Mouse (Mus musculus): ENCODE data around the gene Elovl7.

Elovl7 gene

DNA sequence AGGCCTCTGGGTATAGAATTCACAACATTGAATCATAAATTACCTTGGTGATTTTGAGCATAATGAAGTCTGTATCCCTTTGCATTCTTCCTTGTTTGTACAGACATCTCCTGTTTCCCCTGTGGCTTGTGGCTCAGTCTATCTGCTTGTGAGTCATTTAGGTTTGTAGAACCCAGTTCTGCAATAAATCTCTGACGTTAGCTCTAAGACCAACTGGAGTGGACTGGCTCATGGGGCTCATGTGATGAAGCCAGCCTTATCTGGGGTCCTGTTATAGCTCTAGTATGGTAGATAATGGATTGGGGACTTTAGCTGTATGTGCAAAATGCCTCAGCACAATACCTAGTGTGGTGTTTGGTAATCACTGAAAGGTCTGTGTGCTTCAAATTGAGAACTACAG lies 89.6 kb downstream of the Elovl7 start:
- DNase-seq = no peak

DNA sequence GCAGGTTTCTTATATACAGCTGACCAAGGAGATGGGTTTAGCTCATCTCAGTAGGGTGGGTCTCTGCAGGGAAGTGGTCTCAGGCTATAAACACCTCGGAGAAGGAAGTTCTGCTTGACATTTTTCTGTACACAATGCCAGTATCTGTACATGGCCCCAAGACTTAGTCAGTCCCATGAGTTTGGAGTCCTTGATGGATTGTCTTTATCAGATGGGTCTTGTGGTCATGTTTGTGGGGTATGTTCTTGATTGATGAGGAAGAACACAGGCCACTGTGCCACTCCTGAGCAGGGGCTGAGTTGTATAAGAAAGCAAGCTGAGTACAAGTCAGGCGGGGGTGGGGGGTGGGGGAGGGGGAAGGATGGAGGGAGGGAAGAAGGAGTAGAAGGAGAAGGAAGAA lies 90.5 kb downstream of the Elovl7 start:
- DNase-seq = no peak

DNA sequence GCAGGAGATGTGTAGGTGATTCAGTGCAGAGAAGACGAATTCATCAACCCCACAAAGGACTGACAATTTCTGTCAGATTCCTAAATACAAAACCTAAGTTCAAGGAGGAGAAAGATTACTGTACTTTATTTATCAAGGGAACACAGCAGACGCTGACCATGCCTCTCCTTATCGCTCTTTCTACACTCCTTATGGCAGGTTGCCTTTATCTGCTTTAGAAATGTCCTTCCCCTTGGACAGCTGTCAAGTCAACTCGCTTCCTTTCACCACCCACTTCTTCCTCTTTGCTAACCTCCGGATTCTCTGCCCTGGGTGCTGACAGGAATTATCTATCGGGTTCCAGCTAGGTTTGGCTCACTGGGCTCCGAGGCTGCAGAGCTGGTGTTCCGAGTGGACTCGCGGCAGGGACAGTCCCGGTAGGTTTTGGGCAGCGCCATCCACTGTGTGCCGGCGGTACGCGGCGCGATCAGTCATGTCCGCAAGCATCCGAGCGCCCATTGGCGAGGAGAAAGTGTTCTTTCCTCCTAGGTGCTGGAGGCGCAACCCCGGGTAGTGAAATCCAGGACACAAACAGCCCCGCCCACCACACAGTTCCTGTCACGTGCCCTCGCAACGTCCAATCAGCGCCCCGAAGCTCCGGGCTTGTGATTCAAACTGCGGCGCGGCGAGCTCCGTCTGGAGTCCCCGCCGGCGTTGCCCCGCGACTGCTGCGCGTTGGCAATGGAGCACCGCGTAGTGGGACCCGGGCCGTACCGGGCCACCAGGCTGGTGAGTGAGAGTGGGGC lies 101.7 kb downstream of the Elovl7 start, which contains the start of gene Depdc1b:
Depdc1b (plus strand) TSS at position 631 of the 785 bp plus-strand sequence.
- DNase-seq = peak; percentile 96 to 97

DNA sequence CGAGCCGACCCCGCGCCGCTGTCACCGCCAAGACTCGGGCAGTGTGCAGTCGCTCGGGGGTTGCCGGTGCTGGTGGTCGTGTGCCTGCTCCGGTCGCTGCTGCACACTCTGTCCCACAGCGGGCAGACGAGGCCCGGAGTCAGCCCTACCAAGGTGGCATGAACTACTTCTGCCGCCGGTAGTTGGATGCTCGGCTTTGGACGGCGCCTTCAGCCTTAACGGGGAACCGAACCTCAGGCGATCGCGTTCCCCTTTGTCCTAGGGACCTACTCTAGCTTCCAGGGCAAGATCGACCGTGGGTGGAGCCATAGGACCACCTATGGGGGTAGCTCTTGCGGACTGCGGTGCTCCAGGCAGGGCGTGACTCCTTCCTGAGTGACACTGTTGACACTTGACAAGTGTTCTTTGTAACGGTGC lies 102.3 kb downstream of the Elovl7 start:
- DNase-seq = peak in 1 of 2 experiments; percentile 4

DNA sequence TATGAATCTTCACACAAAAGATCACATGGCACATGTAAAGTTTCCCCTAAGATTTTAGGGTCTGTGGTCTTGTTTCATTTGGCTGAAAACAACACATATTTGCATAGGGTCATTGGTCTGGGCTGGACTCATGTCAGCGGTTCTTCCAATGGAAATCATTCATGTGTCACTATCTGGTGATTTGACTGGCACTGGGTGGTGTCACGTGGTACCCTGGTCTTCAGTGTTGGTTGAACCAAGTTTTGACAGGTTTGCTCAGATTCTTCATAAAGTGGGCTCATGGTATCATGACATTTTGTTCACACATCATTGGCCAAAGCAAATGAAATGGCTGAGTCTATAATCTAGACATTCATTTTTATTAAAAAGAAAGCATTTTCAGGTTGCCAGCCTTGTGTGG lies 103.2 kb downstream of the Elovl7 start:
- DNase-seq = no peak

DNA sequence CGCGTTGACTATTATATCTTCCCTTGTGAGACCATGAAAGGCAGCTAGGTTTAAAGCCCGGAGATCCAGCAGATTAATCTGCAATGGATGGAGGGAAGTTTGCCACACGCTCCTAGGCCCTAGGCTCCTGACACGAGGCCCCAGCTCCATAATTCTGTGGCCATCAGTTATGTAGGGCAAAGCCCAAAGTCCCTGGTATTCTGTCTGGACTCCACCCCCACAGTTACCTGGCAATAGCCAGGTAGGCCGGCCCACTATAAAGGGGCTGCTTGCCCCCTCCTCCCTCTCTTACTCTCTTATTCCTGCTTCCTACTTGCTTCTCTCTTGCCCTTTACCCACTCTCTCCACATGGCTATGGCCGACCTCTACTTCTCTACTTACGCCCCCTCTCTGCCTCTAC lies 104.8 kb downstream of the Elovl7 start:
- DNase-seq = no peak

DNA sequence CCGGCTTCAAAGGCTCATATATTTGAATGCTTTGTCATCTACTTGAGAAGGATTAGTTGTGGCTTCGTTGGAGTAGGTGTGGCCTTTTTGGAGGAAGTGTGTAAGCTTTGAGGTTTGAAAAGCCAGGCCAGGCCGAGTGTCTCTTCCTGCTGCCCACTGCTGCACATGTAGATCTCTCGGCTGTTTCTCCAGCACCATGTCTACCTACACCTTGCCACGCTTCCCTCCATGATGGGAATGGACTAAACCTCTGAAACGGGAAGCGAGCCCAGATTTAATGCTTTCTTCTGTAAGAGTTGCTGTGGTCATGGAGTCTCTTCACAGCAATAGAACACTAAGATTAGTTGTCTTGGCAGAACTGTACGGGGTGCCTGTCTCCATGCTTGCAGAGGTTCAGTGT lies 106.0 kb downstream of the Elovl7 start:
- DNase-seq = no peak

DNA sequence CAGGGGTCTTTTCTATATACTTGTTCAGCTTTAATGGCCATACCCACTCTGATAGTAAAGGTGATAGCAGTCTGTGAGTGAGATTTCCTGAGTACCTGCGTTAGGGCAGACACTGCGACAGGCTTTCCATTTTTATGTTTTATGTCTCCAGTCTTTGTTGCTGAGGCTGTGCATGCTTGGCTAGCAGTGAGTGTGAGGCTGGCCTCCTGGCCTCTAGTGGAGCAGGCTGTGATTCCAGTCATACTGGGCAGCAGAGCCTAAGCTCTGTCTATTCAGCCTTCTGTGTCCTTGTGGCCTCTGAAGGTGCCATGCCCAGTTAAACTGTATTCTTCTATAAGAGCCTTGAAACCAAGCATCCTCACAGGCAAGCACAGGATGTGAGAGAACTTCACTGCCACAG lies 108.3 kb downstream of the Elovl7 start:
- DNase-seq = no peak

DNA sequence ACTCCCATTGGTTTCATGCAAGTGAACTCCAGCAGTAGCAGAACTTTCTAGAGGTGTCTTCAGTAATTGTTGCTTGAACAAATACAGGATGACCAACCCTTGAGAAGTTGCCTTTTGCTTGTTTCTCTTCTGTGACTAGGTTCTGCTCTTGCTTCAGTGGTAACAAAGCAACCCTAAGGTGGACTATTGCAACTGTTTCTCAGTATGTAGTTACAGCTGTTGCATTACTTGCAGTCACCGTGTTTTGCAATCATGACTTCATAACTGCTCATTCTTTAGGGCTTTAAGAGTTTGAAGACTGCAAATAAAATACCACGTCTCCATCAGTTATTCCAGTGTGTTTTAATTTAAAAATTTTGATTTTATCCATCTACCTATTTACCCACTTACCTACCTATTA lies 109.1 kb downstream of the Elovl7 start:
- no peak for DNase-seq

DNA sequence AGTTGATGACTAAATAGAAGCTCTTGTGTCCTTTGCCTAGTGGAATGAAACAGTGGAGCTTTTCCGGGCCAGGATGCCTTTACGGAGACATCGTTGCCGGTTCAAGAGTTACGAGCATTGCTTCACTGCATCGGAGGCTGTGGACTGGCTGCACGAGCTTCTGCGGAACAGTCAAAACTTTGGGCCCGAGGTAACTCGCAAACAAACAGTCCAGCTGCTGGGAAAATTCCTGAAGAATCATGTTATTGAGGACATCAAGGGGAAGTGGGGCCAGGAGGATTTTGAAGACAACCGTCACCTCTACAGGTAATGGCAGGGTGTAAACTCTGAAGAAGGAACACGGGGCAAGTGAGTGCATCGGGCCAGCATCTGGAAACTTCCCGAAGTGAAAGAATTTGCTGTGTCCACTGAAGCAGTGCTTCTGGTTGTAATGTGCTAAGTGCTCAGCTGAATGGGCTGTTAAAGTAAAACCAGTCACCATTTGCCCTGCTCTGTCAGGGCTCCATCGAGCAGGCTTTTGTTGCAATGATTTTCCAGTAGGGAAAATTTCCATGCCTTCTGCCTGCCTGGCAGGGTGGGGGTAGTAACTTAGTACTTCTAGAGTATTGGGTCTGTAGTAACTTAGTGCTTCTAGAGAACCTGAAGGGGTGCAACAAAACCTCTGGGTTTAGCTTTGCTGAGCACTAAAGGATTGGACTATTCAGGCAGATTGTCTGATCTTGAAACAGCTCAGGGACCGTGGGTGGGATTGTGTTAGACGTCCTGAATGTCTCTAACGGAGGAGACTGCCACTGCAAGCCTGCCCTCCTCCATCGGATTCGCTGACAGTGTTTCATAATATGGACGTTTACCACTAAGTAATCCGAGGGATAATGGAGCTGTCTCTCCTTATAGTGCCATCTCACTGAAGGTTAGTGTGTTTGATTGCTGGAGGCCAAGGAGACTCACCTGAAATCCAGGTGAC lies 109.9 kb downstream of the Elovl7 start:
- no peak for DNase-seq

DNA sequence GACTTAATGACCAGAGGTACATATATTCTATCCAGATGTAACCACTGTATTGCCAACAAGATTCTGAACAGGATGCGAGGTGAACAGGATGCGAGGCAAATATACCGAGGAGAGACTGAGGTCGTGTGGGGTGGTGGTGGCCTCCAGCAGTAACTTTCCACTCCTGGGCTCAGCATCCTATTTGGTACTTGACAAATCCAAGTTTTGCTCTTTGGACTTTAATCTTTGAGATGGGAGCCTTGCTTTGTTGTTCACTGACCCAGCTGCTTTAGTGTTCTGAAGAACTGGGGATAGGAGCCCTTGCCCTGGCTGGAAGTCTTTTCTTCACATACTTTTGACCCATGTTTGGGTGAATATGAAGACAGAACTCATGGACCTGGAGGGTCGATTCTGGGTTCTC lies 111.7 kb downstream of the Elovl7 start:
- DNase-seq = no peak

DNA sequence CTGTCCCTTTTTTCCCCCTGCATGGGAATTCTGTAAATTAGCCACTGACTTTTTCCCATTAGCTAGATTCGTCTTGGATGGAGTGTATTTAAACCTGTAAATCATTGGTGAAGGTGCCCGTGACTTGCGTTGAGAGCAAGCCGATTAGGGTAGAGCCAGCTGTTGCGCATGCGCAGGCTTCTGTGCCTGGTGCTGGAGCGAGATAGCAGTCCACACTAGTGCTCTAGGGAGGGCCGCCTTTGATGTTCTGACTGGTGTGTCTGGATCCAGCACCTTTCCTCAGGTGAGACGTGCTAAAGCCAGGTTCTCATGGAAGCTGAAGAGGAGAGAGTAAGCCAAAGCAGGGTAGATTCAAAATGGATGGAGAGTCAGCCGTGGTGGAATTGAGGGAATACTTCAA lies 112.1 kb downstream of the Elovl7 start:
- DNase-seq = no peak

DNA sequence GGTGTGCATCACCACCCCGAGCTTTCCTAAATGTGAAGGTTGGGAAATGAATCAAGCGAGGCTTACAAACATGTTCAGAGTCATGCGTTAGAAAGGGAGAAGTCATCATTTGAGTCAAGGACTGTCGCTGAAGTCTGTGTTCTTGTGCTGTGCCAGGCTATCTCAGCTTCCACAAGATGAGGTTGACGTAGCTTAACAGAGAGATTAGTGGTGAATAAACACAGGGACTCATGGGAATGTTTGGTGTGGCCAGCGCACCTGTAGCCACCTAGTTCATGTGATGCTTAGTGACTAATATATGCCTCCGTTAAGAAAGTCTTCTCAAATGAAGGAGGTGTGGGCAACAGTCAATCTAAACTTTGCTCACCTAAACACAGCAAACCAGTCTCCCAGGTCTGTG lies 112.8 kb downstream of the Elovl7 start:
- no peak for DNase-seq

DNA sequence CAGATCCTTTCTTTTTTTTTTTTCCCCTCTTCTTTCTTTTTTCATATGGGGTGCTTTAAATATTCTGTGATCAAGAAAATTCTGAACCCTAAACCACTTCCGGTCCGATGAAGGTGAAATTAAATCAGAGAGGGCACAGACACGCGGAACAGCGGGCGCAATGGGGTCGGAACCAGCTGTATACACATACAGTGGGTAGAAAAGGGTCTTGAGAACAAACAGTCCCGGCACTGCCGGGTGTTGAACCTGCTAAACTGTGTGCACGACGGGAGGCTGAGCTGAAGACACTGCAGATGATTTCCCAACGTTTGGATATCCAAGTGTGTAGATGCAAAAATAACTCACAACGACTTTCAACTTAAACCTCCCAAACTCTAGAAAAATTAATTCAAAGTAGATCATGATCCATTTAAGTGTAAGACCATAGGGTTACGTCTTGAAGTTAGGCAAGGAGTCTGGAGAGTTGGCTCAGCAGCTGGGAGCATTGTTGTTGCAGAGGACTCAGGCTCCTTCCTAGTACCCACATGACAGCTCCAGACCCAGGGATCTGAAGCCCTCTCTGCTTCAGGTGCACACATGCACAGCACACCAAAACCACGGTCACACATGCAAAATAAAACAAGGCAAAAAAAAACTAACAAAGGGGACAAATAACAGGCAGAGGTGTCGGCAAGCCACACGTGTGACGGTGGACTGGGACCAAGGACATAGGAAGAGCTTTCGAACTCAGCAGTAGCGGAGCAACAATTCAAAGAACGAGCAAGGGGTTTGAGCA lies 114.4 kb downstream of the Elovl7 start:
- DNase-seq = no peak

DNA sequence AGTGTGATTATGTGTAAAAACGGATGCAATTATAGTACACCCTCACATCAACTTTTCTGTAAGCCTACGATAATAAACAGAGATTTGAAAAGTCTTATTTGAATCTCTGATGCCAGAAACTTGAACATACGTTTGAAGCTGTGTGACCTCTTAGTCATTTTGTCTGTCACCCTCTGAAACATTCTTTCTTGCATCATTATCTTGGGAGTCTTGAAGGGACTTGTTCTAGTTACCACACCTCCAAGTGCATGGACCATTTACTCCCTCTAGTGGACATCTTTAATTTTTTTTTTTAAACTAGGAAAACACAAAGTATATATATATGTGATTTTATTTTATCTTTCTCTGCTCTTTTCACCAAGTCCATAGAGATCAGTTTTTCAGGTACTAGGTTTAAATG lies 115.5 kb downstream of the Elovl7 start:
- DNase-seq = no peak
